Mouse (Mus musculus) myocyte (in vitro differentiated cells): Measurements from ENCODE around the gene Igf2r.

ENCODE experiments used
- MAX ChIP-seq: IDR thresholded peaks from one replicate; pipeline ENCODE4 v1.6.1; 2011; ENCODE audit warnings: low read depth, mild to moderate bottlenecking, control low read depth
- POLR2A ChIP-seq: IDR thresholded peaks from one replicate; pipeline ENCODE4 v1.6.1; 2011; ENCODE audit warnings: low read depth, mild to moderate bottlenecking, control low read depth, moderate library complexity; ENCODE audit not compliant: insufficient read length
- POLR2AphosphoS2 ChIP-seq: IDR thresholded peaks from one replicate; pipeline ENCODE4 v1.6.1; 2011; ENCODE audit warnings: low read depth, control low read depth; ENCODE audit not compliant: insufficient read length
- SRF ChIP-seq: IDR thresholded peaks from one replicate; pipeline ENCODE4 v1.6.1; 2011; ENCODE audit warnings: low read depth; ENCODE audit not compliant: control insufficient read depth, insufficient read length
- USF1 ChIP-seq: IDR thresholded peaks from one replicate; pipeline ENCODE4 v1.6.1; 2011; ENCODE audit warnings: low read depth, mild to moderate bottlenecking, control low read depth, moderate library complexity

GRCm38 (mm10) chr17:12723986-12724766 is 45.3 kb downstream of the Igf2r start:
- no peak for TF ChIP-seq POLR2AphosphoS2
- TF ChIP-seq POLR2A, result no peak
- no peak for TF ChIP-seq USF1
- no peak for TF ChIP-seq SRF
- TF ChIP-seq MAX, result no peak
